Comparison of ENCODE assay signal across 21 mouse cellular contexts in genomic region chr17:87314121-87314520, GRCm38 (mm10). TPM values are rescaled to one million over a fixed set of nuclear protein-coding genes. Genes with fewer than 3 reads are reported as not detected.
DNase-seq lines count a peak whose midpoint lies in the region; ATAC-seq and TF ChIP-seq lines count a peak whose summit lies in the region.
"Had no signal": no experiment of that assay in that cellular context is flagged by ENCODE, and none has a peak within 500 bp of the region (broad histone marks: within the 10 kb centered on the region; RNA-seq: fewer than 3 reads in every experiment).

No protein-coding gene starts in this region.

- H3K9ac ChIP-seq in hindbrain, embryonic 13.5 days, result no peak overlapping the region
- H3K9ac ChIP-seq in ES-Bruce4 (ENCODE audit: low read depth, poor library complexity, severe bottlenecking), result no peak overlapping the region
- H3K9ac ChIP-seq: forebrain, embryonic 15.5 days; heart, embryonic 15.5 days; hindbrain, embryonic 12.5 days; liver, embryonic 15.5 days; lung, embryonic 14.5 days; neural tube, embryonic 13.5 days had no signal

- TF ChIP-seq POLR2A in ES-Bruce4 (IDR thresholded peaks at IDR 0.05; ENCODE audit: insufficient read depth, low read length), result no peak

- no peak for TF ChIP-seq EP300 in ES-Bruce4 (IDR thresholded peaks at IDR 0.05; ENCODE audit: insufficient read depth, low read depth, low read length)

- no peak for ATAC-seq in cerebellum, adult (ENCODE audit: insufficient number of reproducible peaks, low FRiP score, low TSS enrichment)
- no peak for ATAC-seq in hindbrain, embryonic 13.5 days (ENCODE audit: low FRiP score)

- H3K36me3 ChIP-seq in hindbrain, embryonic 10.5 days, result no peaks in the 10 kb centered on the region
- peaks cover 5% of the 10 kb centered on the region; the same call in 1 of the 2 replicates for H3K36me3 ChIP-seq in hindbrain, embryonic 13.5 days
- H3K36me3 ChIP-seq in ES-Bruce4 (ENCODE audit: control insufficient read depth, insufficient read depth, low read length, poor library complexity, severe bottlenecking), result no peaks in the 10 kb centered on the region
- no peaks in the 10 kb centered on the region for H3K36me3 ChIP-seq in limb, embryonic 10.5 days
- H3K36me3 ChIP-seq: forebrain, embryonic 15.5 days; heart, embryonic 10.5 days; heart, embryonic 15.5 days; hindbrain, embryonic 12.5 days; midbrain, embryonic 10.5 days; midbrain, embryonic 15.5 days; neural tube, embryonic 13.5 days had no signal

- H3K4me3 ChIP-seq in hindbrain, embryonic 10.5 days, result no peak overlapping the region
- no peak overlapping the region for H3K4me3 ChIP-seq in hindbrain, embryonic 13.5 days
- peak overlapping the region; percentile 21 for H3K4me3 ChIP-seq in ES-Bruce4 (ENCODE audit: low read depth, low read length)
- H3K4me3 ChIP-seq in limb, embryonic 10.5 days, result no peak overlapping the region
- H3K4me3 ChIP-seq: forebrain, embryonic 15.5 days; heart, embryonic 15.5 days; hindbrain, embryonic 12.5 days; liver, embryonic 15.5 days; midbrain, embryonic 10.5 days; midbrain, embryonic 15.5 days; neural tube, embryonic 13.5 days had no signal

- H3K4me2 ChIP-seq in hindbrain, embryonic 13.5 days, result no peak overlapping the region
- H3K4me2 ChIP-seq: forebrain, embryonic 15.5 days; hindbrain, embryonic 12.5 days; lung, embryonic 14.5 days; neural tube, embryonic 13.5 days had no signal

- H3K27me3 ChIP-seq in hindbrain, embryonic 10.5 days (ENCODE audit: insufficient read depth, poor library complexity, severe bottlenecking), result peaks cover 9% of the 10 kb centered on the region; the same call in 1 of the 2 replicates
- no peaks in the 10 kb centered on the region for H3K27me3 ChIP-seq in hindbrain, embryonic 13.5 days
- H3K27me3 ChIP-seq in ES-Bruce4 (ENCODE audit: control insufficient read depth, insufficient read depth, low read length, poor library complexity, severe bottlenecking), result no peaks in the 10 kb centered on the region
- no peaks in the 10 kb centered on the region for H3K27me3 ChIP-seq in limb, embryonic 10.5 days (ENCODE audit: low read depth, poor library complexity, severe bottlenecking)
- H3K27me3 ChIP-seq: forebrain, embryonic 15.5 days; liver, embryonic 15.5 days; midbrain, embryonic 15.5 days; neural tube, embryonic 13.5 days; Patski had no signal

- no peaks in the 10 kb centered on the region for H3K9me3 ChIP-seq in hindbrain, embryonic 10.5 days
- H3K9me3 ChIP-seq in hindbrain, embryonic 13.5 days, result no peaks in the 10 kb centered on the region
- H3K9me3 ChIP-seq in ES-Bruce4 (replicated peaks; ENCODE audit: control insufficient read depth, insufficient read depth, low read length, poor library complexity, severe bottlenecking), result no peaks in the 10 kb centered on the region
- H3K9me3 ChIP-seq in limb, embryonic 10.5 days (replicated peaks), result no peaks in the 10 kb centered on the region
- H3K9me3 ChIP-seq: forebrain, embryonic 15.5 days; heart, embryonic 10.5 days; heart, embryonic 15.5 days; hindbrain, embryonic 12.5 days; liver, embryonic 15.5 days; midbrain, embryonic 10.5 days; midbrain, embryonic 15.5 days; neural tube, embryonic 13.5 days had no signal

- H3K27ac ChIP-seq in hindbrain, embryonic 10.5 days, result peak overlapping the region; percentile 31; the same call in 1 of the 2 replicates
- no peak overlapping the region for H3K27ac ChIP-seq in hindbrain, embryonic 13.5 days
- no peak overlapping the region for H3K27ac ChIP-seq in ES-Bruce4 (ENCODE audit: insufficient read depth, low read length)
- H3K27ac ChIP-seq in limb, embryonic 10.5 days, result 0 out of 2 replicates have a peak overlapping the region, but pooled peaks have one; percentile 10
- H3K27ac ChIP-seq: forebrain, embryonic 15.5 days; heart, embryonic 15.5 days; hindbrain, embryonic 12.5 days; layer of hippocampus, adult 2 months; liver, embryonic 15.5 days; midbrain, embryonic 15.5 days; neural tube, embryonic 13.5 days had no signal

- 78% methylated on average over 8 of the region's 8 CpGs for WGBS in hindbrain, embryonic 10.5 days
- WGBS in hindbrain, embryonic 13.5 days, result 87% methylated on average over 8 of the region's 8 CpGs
- 84% methylated on average over 8 of the region's 8 CpGs for WGBS in limb, embryonic 10.5 days

- TF ChIP-seq CTCF in ES-Bruce4 (IDR thresholded peaks at IDR 0.05; ENCODE audit: low read depth, low read length), result no peak

- H3K4me1 ChIP-seq in hindbrain, embryonic 10.5 days (replicated peaks), result peaks cover 60% of the 10 kb centered on the region
- H3K4me1 ChIP-seq in hindbrain, embryonic 13.5 days (replicated peaks), result peaks cover 31% of the 10 kb centered on the region
- H3K4me1 ChIP-seq in ES-Bruce4 (ENCODE audit: control insufficient read depth, insufficient read depth, low read length), result no peaks in the 10 kb centered on the region
- peaks cover 49% of the 10 kb centered on the region for H3K4me1 ChIP-seq in limb, embryonic 10.5 days

- peak; percentile 23 for DNase-seq in cerebellum, adult 8-10 months
- DNase-seq in hindbrain, embryonic 10.5 days (ENCODE audit: low spot score), result no peak
- DNase-seq in limb, embryonic 10.5 days (ENCODE audit: low spot score), result no peak
- no peak for DNase-seq in left cerebral cortex, adult 8-10 months (ENCODE audit: low spot score in 2 of 2)
- no peak for DNase-seq in lung, postnatal 4 days
- DNase-seq: embryo, embryonic 11 days; lung, embryonic 14.5 days; right cerebral cortex, postnatal 4 days had no signal

RNA-seq across cellular contexts. Expression of gene Ttc7, which starts 31.4 kb away (rescaled TPM):
- polyA plus RNA-seq in hindbrain, embryonic 10.5 days (2016; fragmentation: Nextera tagmentation; extraction: Ambion mirVana), result 4.7 and 4.8 TPM in 2 replicates
- polyA plus RNA-seq in hindbrain, embryonic 13.5 days (2015; fragmentation: Nextera tagmentation; extraction: Ambion mirVana), result 4.2 and 5.7 TPM in 2 replicates
- 9.7 and 10.7 TPM in 2 replicates for polyA plus RNA-seq in ES-Bruce4 (2011; ENCODE audit: insufficient read depth, insufficient read length, low read depth, missing spikeins)
- polyA plus RNA-seq in limb, embryonic 10.5 days (2016; fragmentation: Nextera tagmentation; extraction: Ambion mirVana), result 3.6 and 3.9 TPM in 2 replicates
- 10 to 100 TPM; 12.8 to 14.8 (median 13.1) TPM for total RNA-seq in left cerebral cortex, adult 8-10 months (2022)

RNA-seq across cellular contexts. Expression of gene Mcfd2, which starts 48.4 kb away (rescaled TPM):
- polyA plus RNA-seq in hindbrain, embryonic 10.5 days (2016; fragmentation: Nextera tagmentation; extraction: Ambion mirVana), result 70.1 and 73.3 TPM in 2 replicates
- polyA plus RNA-seq in hindbrain, embryonic 13.5 days (2015; fragmentation: Nextera tagmentation; extraction: Ambion mirVana), result 48.2 and 50.9 TPM in 2 replicates
- polyA plus RNA-seq in ES-Bruce4 (2011; ENCODE audit: insufficient read depth, insufficient read length, low read depth, missing spikeins), result 34.1 and 35.2 TPM in 2 replicates
- 76.2 and 76.4 TPM in 2 replicates for polyA plus RNA-seq in limb, embryonic 10.5 days (2016; fragmentation: Nextera tagmentation; extraction: Ambion mirVana)
- 10 to 100 TPM; 55.7 to 68.0 (median 63.1) TPM for total RNA-seq in left cerebral cortex, adult 8-10 months (2022)

Comparison
In these comparisons a context has a peak if more than half of its experiments do, and no peak if none do; other contexts are left out.
1. H3K27ac ChIP-seq: peak in hindbrain, embryonic 10.5 days (single experiment) and limb, embryonic 10.5 days (single experiment); none in hindbrain, embryonic 13.5 days (single experiment) and ES-Bruce4 (single experiment).